Comparison of ENCODE assay signal across 8 mouse cellular contexts in the genomic region with DNA sequence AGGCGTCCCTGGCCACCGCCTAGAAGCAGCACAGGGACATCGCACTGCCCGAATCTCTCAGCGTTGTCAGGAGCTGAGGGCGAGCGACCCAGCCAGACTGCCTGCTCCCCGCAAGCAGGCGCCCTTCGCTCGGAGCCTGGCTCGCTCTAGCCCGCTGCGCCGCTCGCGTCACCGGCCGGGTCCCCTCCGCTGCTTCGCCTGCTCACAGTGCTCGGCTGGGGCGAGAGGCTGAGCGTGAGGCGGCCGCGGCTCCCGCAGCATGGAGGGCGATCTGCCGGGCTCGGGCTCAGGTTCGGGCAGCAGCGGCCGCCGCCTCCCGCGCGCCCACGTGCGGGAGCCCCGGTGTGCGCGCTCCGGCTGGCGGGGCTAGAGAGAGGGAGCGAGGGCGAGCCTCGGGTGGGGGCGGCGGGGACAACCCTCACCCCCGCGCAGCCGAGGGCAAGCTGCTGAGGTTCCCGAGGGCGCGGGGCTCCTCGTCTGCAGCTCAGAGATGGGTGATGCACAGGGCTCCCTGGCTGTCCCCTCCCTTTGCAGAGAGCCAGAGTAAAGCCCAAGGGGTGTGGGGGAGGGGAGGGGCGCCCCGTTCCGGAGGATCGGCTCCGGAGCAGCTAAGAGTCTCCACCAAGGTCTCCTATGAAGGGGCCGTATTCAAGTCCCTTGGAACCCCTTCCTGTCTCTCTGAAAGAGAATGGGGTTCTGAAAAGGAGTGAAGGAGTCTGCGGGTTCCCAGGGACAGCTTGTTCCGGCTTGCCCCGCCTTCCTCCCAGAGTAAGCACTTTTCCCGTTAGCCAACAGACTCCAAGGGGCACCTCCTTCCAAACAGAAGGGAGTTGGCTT. TPM values are rescaled to one million over a fixed set of nuclear protein-coding genes. Genes with fewer than 3 reads are reported as not detected.
DNase-seq lines count a peak whose midpoint lies in the region; ATAC-seq lines count a peak whose summit lies in the region.

A gene (minus strand): TSS at position 273 of the 837 bp plus-strand sequence.

- under 1% methylated on average over 65 of the region's 67 CpGs for WGBS in forebrain, embryonic 15.5 days
- WGBS in heart, embryonic 16.5 days: under 1% methylated on average over 67 of the region's 67 CpGs
- WGBS in lung, embryonic 16.5 days: under 1% methylated on average over 54 of the region's 67 CpGs

- peak within 1 kb of the TSS; percentile 84 for H3K4me2 ChIP-seq in forebrain, embryonic 15.5 days (replicated peaks)
- peak within 1 kb of the TSS; percentile 99 for H3K4me2 ChIP-seq in heart, embryonic 16.5 days (ENCODE audit: low read depth, low read length)
- H3K4me2 ChIP-seq in lung, embryonic 16.5 days (ENCODE audit: low read depth, low read length): peak within 1 kb of the TSS; percentile 97

- H3K36me3 ChIP-seq in forebrain, embryonic 15.5 days: no peaks in the 10 kb centered on the region
- H3K36me3 ChIP-seq in heart, embryonic 16.5 days (ENCODE audit: control insufficient read depth, insufficient read depth): no peaks in the 10 kb centered on the region
- H3K36me3 ChIP-seq in lung, embryonic 16.5 days (ENCODE audit: control insufficient read depth, insufficient read depth, low read length): no peaks in the 10 kb centered on the region

- peak within 1 kb of the TSS; percentile 71 for H3K9ac ChIP-seq in forebrain, embryonic 15.5 days (replicated peaks)
- peak within 1 kb of the TSS; percentile 69 for H3K9ac ChIP-seq in heart, embryonic 16.5 days (ENCODE audit: low read length)
- H3K9ac ChIP-seq in lung, embryonic 16.5 days (ENCODE audit: low read length): peak within 1 kb of the TSS; percentile 58

- H3K27me3 ChIP-seq in forebrain, embryonic 15.5 days: 0 out of 2 replicates have a peak, but pooled peaks cover 4% of the 10 kb centered on the region
- peaks cover 43% of the 10 kb centered on the region for H3K27me3 ChIP-seq in heart, embryonic 16.5 days (ENCODE audit: control insufficient read depth, insufficient read depth, low read length)
- H3K27me3 ChIP-seq in lung, embryonic 16.5 days (ENCODE audit: control insufficient read depth, insufficient read depth, low read depth, low read length): peaks cover 29% of the 10 kb centered on the region

- H3K9me3 ChIP-seq in forebrain, embryonic 15.5 days: no peaks in the 10 kb centered on the region
- no peaks in the 10 kb centered on the region for H3K9me3 ChIP-seq in heart, embryonic 16.5 days (replicated peaks; ENCODE audit: control insufficient read depth, low read length)
- H3K9me3 ChIP-seq in lung, embryonic 16.5 days (ENCODE audit: control insufficient read depth, low read length): no peaks in the 10 kb centered on the region

- DNase-seq in urinary bladder, postnatal 25 days (ENCODE audit: low spot score): peak; percentile 4
- no peak for DNase-seq in urinary bladder, postnatal 14 days (ENCODE audit: low spot score)
- DNase-seq in layer of hippocampus, adult 9-10 months (ENCODE audit: low spot score): peak; percentile 8
- DNase-seq in right cerebral cortex, postnatal 14 days: peak; percentile 63
- DNase-seq in urinary bladder, adult 2 months (ENCODE audit: low spot score): no peak

- ATAC-seq in forebrain, embryonic 15.5 days (replicated peaks): peak; percentile 93
- ATAC-seq in heart, embryonic 16.5 days (replicated peaks; ENCODE audit: extremely low read depth, insufficient read depth, low FRiP score): peak; percentile 76
- peak; percentile 87 for ATAC-seq in lung, embryonic 16.5 days (ENCODE audit: low read depth)

- H3K4me1 ChIP-seq in forebrain, embryonic 15.5 days: peaks cover 10% of the 10 kb centered on the region
- H3K4me1 ChIP-seq in heart, embryonic 16.5 days (ENCODE audit: control insufficient read depth, insufficient read depth, low read length): no peaks in the 10 kb centered on the region
- 0 out of 2 replicates have a peak, but pooled peaks cover 2% of the 10 kb centered on the region for H3K4me1 ChIP-seq in lung, embryonic 16.5 days (replicated peaks; ENCODE audit: control insufficient read depth, insufficient read depth, low read length)

- peak within 1 kb of the TSS; percentile 60 for H3K4me3 ChIP-seq in forebrain, embryonic 15.5 days
- H3K4me3 ChIP-seq in heart, embryonic 16.5 days (ENCODE audit: low read length): peak within 1 kb of the TSS; percentile 68
- peak within 1 kb of the TSS; percentile 60 for H3K4me3 ChIP-seq in lung, embryonic 16.5 days (ENCODE audit: low read length)

- peak within 1 kb of the TSS; percentile 72 for H3K27ac ChIP-seq in forebrain, embryonic 15.5 days (replicated peaks)
- H3K27ac ChIP-seq in heart, embryonic 16.5 days (ENCODE audit: low read length): no peak within 1 kb of the TSS
- H3K27ac ChIP-seq in lung, embryonic 16.5 days (ENCODE audit: low read length): no peak within 1 kb of the TSS

RNA-seq across cellular contexts. Expression of the gene that starts here (rescaled TPM):
- 3.2 and 3.3 TPM in 2 replicates for polyA plus RNA-seq in forebrain, embryonic 15.5 days (2015; fragmentation: Nextera tagmentation; extraction: Ambion mirVana)
- polyA plus RNA-seq in heart, embryonic 16.5 days (2015; fragmentation: Nextera tagmentation; extraction: Ambion mirVana): 6.7 and 8.1 TPM in 2 replicates
- 2.4 and 3.0 TPM in 2 replicates for polyA plus RNA-seq in lung, embryonic 16.5 days (2015; fragmentation: Nextera tagmentation; extraction: Ambion mirVana)
- 8.4 and 14.8 TPM in 2 replicates for polyA plus RNA-seq in urinary bladder, adult 2 months (2012; rRNA removed)

Comparison
In these comparisons a context has a peak if more than half of its experiments do, and no peak if none do; other contexts are left out.
1. DNase-seq: peak in urinary bladder, postnatal 25 days (single experiment), layer of hippocampus, adult 9-10 months (single experiment) and right cerebral cortex, postnatal 14 days (single experiment); none in urinary bladder, postnatal 14 days (single experiment) and urinary bladder, adult 2 months (single experiment).
2. Peak in every context shown above with its lines, with median percentiles within 50 percentile points of each other: ATAC-seq, H3K4me2 ChIP-seq, H3K4me3 ChIP-seq and H3K9ac ChIP-seq.